Mouse (Mus musculus): ENCODE results near the gene Sec16a. TPM values are rescaled to one million over a fixed set of nuclear protein-coding genes. Genes with fewer than 3 reads are reported as not detected.
A peak's percentile ranks its signal among the peaks of the same experiment; 100 is the strongest.

Gene Sec16a
- polyA plus RNA-seq, 1 experiment, result 30.6 TPM

DNA sequence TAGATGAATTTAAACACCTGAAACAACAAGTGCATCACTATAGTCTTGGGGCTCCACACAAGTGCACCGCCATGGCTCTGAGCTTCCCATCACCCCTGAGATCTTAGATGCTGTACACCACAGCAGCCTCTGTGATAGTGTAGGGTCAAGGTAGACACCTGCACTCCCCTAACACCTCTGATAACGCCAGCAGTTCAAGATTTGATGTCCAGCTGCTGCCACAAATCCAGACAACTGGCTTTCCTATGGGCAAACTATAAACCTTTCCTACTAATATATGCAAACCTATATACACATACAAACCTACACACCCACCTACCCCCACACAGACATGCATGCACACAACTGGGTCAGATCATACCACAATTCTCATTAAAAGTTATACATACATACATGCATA is 20.5 kb downstream of the Sec16a start:
- no peak for TF ChIP-seq POLR2A (IDR thresholded peaks at IDR 0.05; ENCODE audit: extremely low read depth, insufficient read depth, low read length)
- no peak overlapping the region for H3K27ac ChIP-seq (ENCODE audit: insufficient read depth, low read length)
- H3K4me1 ChIP-seq (ENCODE audit: control insufficient read depth, insufficient read depth, low read length), result no peaks in the 10 kb centered on the region
- H3K4me3 ChIP-seq (ENCODE audit: insufficient read depth, low read length), result no peak overlapping the region

GRCm38 (mm10) chr2:26423086-26423485 is 21.9 kb downstream of the Sec16a start:
- Histone ChIP-seq H3K4me1 (ENCODE audit: control insufficient read depth, insufficient read depth, low read length) (no peaks in the 10 kb centered on the region), H3K4me3 (ENCODE audit: insufficient read depth, low read length) (no peak overlapping the region), H3K27ac (ENCODE audit: insufficient read depth, low read length) (no peak overlapping the region)
- TF ChIP-seq POLR2A (IDR thresholded peaks at IDR 0.05; ENCODE audit: extremely low read depth, insufficient read depth, low read length), result no peak
- no peak for TF ChIP-seq CTCF (IDR thresholded peaks at IDR 0.05; ENCODE audit: extremely low read depth, insufficient read depth, low read length)

- no peaks in the 10 kb centered on the region for H3K4me1 ChIP-seq (ENCODE audit: control insufficient read depth, insufficient read depth, low read length)
- H3K4me3 ChIP-seq (ENCODE audit: insufficient read depth, low read length), result no peak overlapping the region
- TF ChIP-seq POLR2A (IDR thresholded peaks at IDR 0.05; ENCODE audit: extremely low read depth, insufficient read depth, low read length), result no peak
- no peak for TF ChIP-seq CTCF (IDR thresholded peaks at IDR 0.05; ENCODE audit: extremely low read depth, insufficient read depth, low read length)
- H3K27ac ChIP-seq (ENCODE audit: insufficient read depth, low read length), result no peak overlapping the region
These were observed 23.0 kb downstream of the Sec16a start for GRCm38 (mm10) chr2:26421969-26422368.

DNA sequence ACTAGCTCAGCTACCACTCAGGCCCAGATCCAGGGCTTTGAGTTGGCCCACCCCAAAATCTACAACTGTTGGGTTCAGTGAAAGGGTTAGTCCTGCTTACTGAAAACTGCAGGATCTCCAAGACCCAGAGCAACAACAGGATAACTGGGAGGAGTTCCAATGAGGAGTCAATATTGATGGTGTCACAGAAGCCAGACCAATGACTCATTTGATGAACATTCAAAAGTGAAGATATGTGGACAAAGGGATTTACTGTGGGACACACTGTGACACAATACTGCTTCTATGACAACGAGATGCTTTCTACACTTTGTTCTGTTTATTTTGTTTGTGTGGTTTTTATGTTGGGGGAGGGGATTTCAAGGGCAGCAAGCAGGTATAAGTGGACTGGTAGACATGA is 26.9 kb downstream of the Sec16a start:
- no peak for TF ChIP-seq POLR2A (IDR thresholded peaks at IDR 0.05; ENCODE audit: extremely low read depth, insufficient read depth, low read length)
- TF ChIP-seq CTCF (IDR thresholded peaks at IDR 0.05; ENCODE audit: extremely low read depth, insufficient read depth, low read length), result no peak
- no peak overlapping the region for H3K27ac ChIP-seq (ENCODE audit: insufficient read depth, low read length)

DNA sequence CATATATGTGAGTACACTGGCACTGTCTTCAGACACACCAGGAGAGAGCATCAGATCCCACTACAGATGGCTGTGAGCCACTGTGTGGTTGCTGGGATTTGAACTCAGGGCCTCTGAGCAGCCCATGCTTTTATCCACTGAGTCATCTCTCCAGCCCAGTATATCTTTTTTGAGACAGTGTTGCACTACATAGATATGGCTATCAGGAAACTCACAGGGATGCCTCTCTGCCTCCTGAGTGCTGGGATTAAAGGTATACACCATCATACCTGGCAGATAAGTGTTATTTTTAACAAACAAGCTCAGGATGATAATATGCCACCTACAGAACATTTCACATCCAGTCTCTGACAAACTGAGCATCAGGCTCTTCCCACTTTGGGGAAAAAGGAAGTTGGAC is 27.9 kb downstream of the Sec16a start:
- H3K27ac ChIP-seq (ENCODE audit: insufficient read depth, low read length), result no peak overlapping the region
- TF ChIP-seq POLR2A (IDR thresholded peaks at IDR 0.05; ENCODE audit: extremely low read depth, insufficient read depth, low read length) (no peak), CTCF (IDR thresholded peaks at IDR 0.05; ENCODE audit: extremely low read depth, insufficient read depth, low read length) (no peak)
- H3K4me1 ChIP-seq (ENCODE audit: control insufficient read depth, insufficient read depth, low read length), result no peaks in the 10 kb centered on the region
- no peak overlapping the region for H3K4me3 ChIP-seq (ENCODE audit: insufficient read depth, low read length)

More for the DNA sequence above, 26.9 kb downstream of the Sec16a start:
- Histone ChIP-seq H3K4me1 (ENCODE audit: control insufficient read depth, insufficient read depth, low read length) (no peaks in the 10 kb centered on the region), H3K4me3 (ENCODE audit: insufficient read depth, low read length) (no peak overlapping the region)

DNA sequence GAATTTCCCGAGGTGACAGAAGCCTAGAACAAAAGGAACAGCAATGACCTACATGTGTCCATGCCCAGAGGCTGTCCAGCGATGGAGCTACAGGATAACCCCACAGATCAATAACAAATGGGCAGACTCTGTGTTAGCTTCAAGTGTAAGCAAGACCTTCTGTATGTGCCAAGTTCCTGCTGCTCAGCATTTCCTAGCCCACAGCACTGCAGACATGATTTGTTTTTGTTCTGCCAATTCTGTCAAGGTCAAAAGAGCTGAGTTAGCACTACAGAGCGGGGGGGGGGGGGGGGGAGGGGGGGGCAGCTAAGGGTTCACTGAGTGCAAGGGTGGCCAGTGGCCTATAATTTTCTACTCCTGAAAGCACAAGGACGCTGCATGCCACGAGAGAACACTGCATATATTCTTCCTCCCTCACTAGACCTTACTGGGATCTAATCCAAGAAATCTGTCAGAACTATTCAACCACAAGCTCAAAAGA is 34.0 kb downstream of the Sec16a start:
- Histone ChIP-seq H3K4me1 (ENCODE audit: control insufficient read depth, insufficient read depth, low read length) (peaks cover 19% of the 10 kb centered on the region), H3K27ac (ENCODE audit: insufficient read depth, low read length) (peak overlapping the region; percentile 67; the same call in 1 of the 2 replicates), H3K4me3 (ENCODE audit: insufficient read depth, low read length) (no peak overlapping the region)
- TF ChIP-seq CTCF (IDR thresholded peaks at IDR 0.05; ENCODE audit: extremely low read depth, insufficient read depth, low read length) (no peak), POLR2A (IDR thresholded peaks at IDR 0.05; ENCODE audit: extremely low read depth, insufficient read depth, low read length) (no peak)

GRCm38 (mm10) chr2:26410091-26410490 is 34.9 kb downstream of the Sec16a start:
- Histone ChIP-seq H3K27ac (ENCODE audit: insufficient read depth, low read length) (peak overlapping the region; percentile 41; the same call in 1 of the 2 replicates), H3K4me1 (ENCODE audit: control insufficient read depth, insufficient read depth, low read length) (peaks cover 20% of the 10 kb centered on the region), H3K4me3 (ENCODE audit: insufficient read depth, low read length) (no peak overlapping the region)
- TF ChIP-seq POLR2A (IDR thresholded peaks at IDR 0.05; ENCODE audit: extremely low read depth, insufficient read depth, low read length) (no peak), CTCF (IDR thresholded peaks at IDR 0.05; ENCODE audit: extremely low read depth, insufficient read depth, low read length) (no peak)

- no peak for TF ChIP-seq CTCF (IDR thresholded peaks at IDR 0.05; ENCODE audit: extremely low read depth, insufficient read depth, low read length)
- TF ChIP-seq POLR2A (IDR thresholded peaks at IDR 0.05; ENCODE audit: extremely low read depth, insufficient read depth, low read length), result no peak
These were observed 35.7 kb downstream of the Sec16a start for GRCm38 (mm10) chr2:26409362-26409761.

DNA sequence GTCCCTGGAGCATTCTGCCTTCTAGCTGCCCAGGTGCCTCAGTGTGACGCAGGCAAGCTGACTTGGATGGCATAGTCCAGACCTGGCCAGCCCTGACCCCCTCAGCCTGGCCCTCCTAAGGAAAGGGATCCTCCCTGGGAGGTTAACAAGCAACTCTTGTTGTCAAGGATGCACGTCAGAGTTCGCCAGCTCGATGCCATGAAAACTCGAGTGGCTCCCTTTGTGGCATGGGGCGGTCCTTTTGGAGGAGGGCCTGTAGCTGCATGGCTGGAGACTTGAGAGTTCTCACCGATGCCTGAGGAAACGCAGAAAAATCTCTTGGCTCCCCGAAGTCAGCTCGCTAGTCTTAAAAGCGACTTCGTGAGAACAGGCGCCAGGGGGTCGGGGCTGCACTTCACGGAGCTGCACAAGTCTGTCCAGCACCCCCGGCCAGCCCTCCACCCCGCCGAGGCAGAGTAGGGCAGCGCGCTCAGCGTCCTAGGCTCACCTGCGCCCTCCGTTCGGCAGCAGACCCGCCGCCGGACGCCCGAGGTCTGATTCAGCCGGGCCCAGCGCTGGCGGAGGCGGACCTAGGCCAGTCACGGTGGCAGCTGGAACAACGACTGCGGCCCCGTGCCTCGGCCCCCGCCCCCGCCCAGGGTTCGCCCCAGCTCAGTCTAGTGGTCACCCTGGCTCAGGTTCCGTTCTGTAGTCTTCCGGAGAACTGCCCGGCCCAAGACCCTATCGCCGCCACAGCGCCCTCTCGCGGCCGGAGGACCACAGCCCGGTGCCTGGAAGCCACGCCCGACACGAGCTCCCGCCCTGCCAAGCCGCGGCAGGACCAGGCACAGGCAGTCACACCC is 36.3 kb downstream of the Sec16a start, which contains the start of gene Inpp5e:
Gene Inpp5e (minus strand): TSS at position 689 of the 842 bp plus-strand sequence.
- H3K4me3 ChIP-seq (ENCODE audit: insufficient read depth, low read length), result peak within 1 kb of the TSS; percentile 52
- H3K27ac ChIP-seq (ENCODE audit: insufficient read depth, low read length), result peak within 1 kb of the TSS; percentile 60
- peaks cover 20% of the 10 kb centered on the region for H3K4me1 ChIP-seq (ENCODE audit: control insufficient read depth, insufficient read depth, low read length)
- no peak for TF ChIP-seq POLR2A (IDR thresholded peaks at IDR 0.05; ENCODE audit: extremely low read depth, insufficient read depth, low read length)
- peak; percentile 57 for TF ChIP-seq CTCF (IDR thresholded peaks at IDR 0.05; ENCODE audit: extremely low read depth, insufficient read depth, low read length)

More at GRCm38 (mm10) chr2:26409362-26409761, 35.7 kb downstream of the Sec16a start:
- Histone ChIP-seq H3K27ac (ENCODE audit: insufficient read depth, low read length) (peak overlapping the region; percentile 60; the same call in 1 of the 2 replicates), H3K4me1 (ENCODE audit: control insufficient read depth, insufficient read depth, low read length) (peaks cover 20% of the 10 kb centered on the region), H3K4me3 (ENCODE audit: insufficient read depth, low read length) (peak overlapping the region; percentile 52; the same call in 1 of the 2 replicates)

DNA sequence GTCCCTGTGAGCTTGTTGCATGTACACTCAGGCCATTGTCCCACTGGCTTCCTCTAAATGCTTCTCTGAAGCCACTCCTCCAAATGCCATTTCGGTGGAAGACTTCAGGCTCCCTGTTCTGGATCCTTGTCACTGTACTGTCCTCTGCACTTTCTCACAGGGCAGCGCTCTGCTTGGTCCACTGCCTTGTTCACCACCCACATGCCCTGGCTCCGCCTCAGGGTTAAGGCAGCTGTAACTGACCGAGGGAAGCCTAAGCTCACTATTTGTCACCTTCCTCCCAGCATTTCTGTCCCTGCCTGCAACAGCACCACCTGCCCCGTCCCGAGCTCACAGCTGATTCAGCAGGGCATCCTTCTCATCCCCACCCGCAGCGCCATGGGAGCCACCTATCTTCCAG is 41.7 kb downstream of the Sec16a start:
- Histone ChIP-seq H3K4me1 (ENCODE audit: control insufficient read depth, insufficient read depth, low read length) (peaks cover 14% of the 10 kb centered on the region), H3K4me3 (ENCODE audit: insufficient read depth, low read length) (no peak overlapping the region), H3K27ac (ENCODE audit: insufficient read depth, low read length) (no peak overlapping the region)
- TF ChIP-seq CTCF (IDR thresholded peaks at IDR 0.05; ENCODE audit: extremely low read depth, insufficient read depth, low read length) (no peak), POLR2A (IDR thresholded peaks at IDR 0.05; ENCODE audit: extremely low read depth, insufficient read depth, low read length) (no peak)
